Mouse (Mus musculus): ENCODE measurements around the gene Akap7.
A peak's percentile ranks its signal among the peaks of the same experiment; 100 is the strongest.

Gene Akap7

GRCm38 (mm10) chr10:25307770-25308169 is at the start of gene Akap7:
Gene Akap7, minus strand, starts transcription at chr10:25307870.
- DNase-seq (ENCODE audit: extremely low read depth, low read depth): no peak

GRCm38 (mm10) chr10:25354390-25354789 is 46.7 kb upstream of the Akap7 start:
- DNase-seq (ENCODE audit: extremely low read depth, low read depth): no peak

GRCm38 (mm10) chr10:25353941-25354340 is 46.3 kb upstream of the Akap7 start:
- DNase-seq (ENCODE audit: extremely low read depth, low read depth): no peak

GRCm38 (mm10) chr10:25342801-25343200 is 35.1 kb upstream of the Akap7 start:
- no peak for DNase-seq (ENCODE audit: extremely low read depth, low read depth)

- no peak for DNase-seq (ENCODE audit: extremely low read depth, low read depth)
These were observed 33.0 kb upstream of the Akap7 start for GRCm38 (mm10) chr10:25340675-25341074.

GRCm38 (mm10) chr10:25333390-25334079 is 25.9 kb upstream of the Akap7 start:
- no peak for DNase-seq (ENCODE audit: extremely low read depth, low read depth)

- DNase-seq (ENCODE audit: extremely low read depth, low read depth): no peak
These were observed 23.8 kb upstream of the Akap7 start for GRCm38 (mm10) chr10:25331321-25332049.

- DNase-seq (ENCODE audit: extremely low read depth, low read depth): no peak
These were observed 22.4 kb upstream of the Akap7 start for GRCm38 (mm10) chr10:25330094-25330493.

GRCm38 (mm10) chr10:25327511-25327910 is 19.8 kb upstream of the Akap7 start:
- no peak for DNase-seq (ENCODE audit: extremely low read depth, low read depth)

- no peak for DNase-seq (ENCODE audit: extremely low read depth, low read depth)
These were observed 18.0 kb upstream of the Akap7 start for GRCm38 (mm10) chr10:25325690-25326089.

GRCm38 (mm10) chr10:25321198-25321597 is 13.5 kb upstream of the Akap7 start:
- DNase-seq (ENCODE audit: extremely low read depth, low read depth): no peak

- no peak for DNase-seq (ENCODE audit: extremely low read depth, low read depth)
These were observed 11.9 kb upstream of the Akap7 start for GRCm38 (mm10) chr10:25319531-25319930.

- peak; percentile 81 for DNase-seq (ENCODE audit: extremely low read depth, low read depth)
These were observed 10.7 kb upstream of the Akap7 start for GRCm38 (mm10) chr10:25318405-25318804.

- DNase-seq (ENCODE audit: extremely low read depth, low read depth): no peak
These were observed 10.0 kb upstream of the Akap7 start for GRCm38 (mm10) chr10:25317665-25318064.

- DNase-seq (ENCODE audit: extremely low read depth, low read depth): no peak
These were observed 6.3 kb upstream of the Akap7 start for GRCm38 (mm10) chr10:25313856-25314584.

- no peak for DNase-seq (ENCODE audit: extremely low read depth, low read depth)
These were observed 4.0 kb upstream of the Akap7 start for GRCm38 (mm10) chr10:25311554-25312212.

- no peak for DNase-seq (ENCODE audit: extremely low read depth, low read depth)
These were observed 3.1 kb upstream of the Akap7 start for GRCm38 (mm10) chr10:25310736-25311135.

GRCm38 (mm10) chr10:25309996-25310395 is 2.3 kb upstream of the Akap7 start:
- DNase-seq (ENCODE audit: extremely low read depth, low read depth): no peak

GRCm38 (mm10) chr10:25305146-25305545 is 2.5 kb downstream of the Akap7 start:
- no peak for DNase-seq (ENCODE audit: extremely low read depth, low read depth)

- DNase-seq (ENCODE audit: extremely low read depth, low read depth): no peak
These were observed 3.1 kb downstream of the Akap7 start for GRCm38 (mm10) chr10:25304608-25305007.

- DNase-seq (ENCODE audit: extremely low read depth, low read depth): peak; percentile 88
These were observed 8.6 kb downstream of the Akap7 start for GRCm38 (mm10) chr10:25299031-25299529.

Data from MEL-GATA-1-ER (cell line).